Mouse (Mus musculus) embryonic fibroblast, embryonic 13.5 days (primary cell): ENCODE results near the gene Gm26620.

Experiments
- CTCF ChIP-seq: IDR thresholded peaks from 2 replicates; pipeline ENCODE4 v1.5.1; 2011; ENCODE audit warnings: mild to moderate bottlenecking, control low read depth, low read length, moderate library complexity, borderline replicate concordance; ENCODE audit not compliant: insufficient read depth
- POLR2A ChIP-seq: IDR thresholded peaks from 2 replicates; pipeline ENCODE4 v1.6.1; 2011; ENCODE audit warnings: low read depth, mild to moderate bottlenecking, control low read depth, low read length, moderate library complexity

- TF ChIP-seq CTCF (no peak), POLR2A (no peak)
These were observed 39.6 kb downstream of the Gm26620 start for GRCm38 (mm10) chr1:170924485-170924884.
